Mouse (Mus musculus): Measurements from ENCODE around the gene Krtap28-13. TPM values are rescaled to one million over a fixed set of nuclear protein-coding genes. Genes with fewer than 3 reads are reported as not detected.

The Krtap28-13 gene
- total and polyA plus RNA-seq, 3 experiments, result not detected

- Histone ChIP-seq H3K4me1 (ENCODE audit: control insufficient read depth, insufficient read depth, low read length) (no peaks in the 10 kb centered on the region), H3K79me2 (replicated peaks; ENCODE audit: control insufficient read depth, insufficient read depth, low read length) (no peaks in the 10 kb centered on the region), H3K27ac (no peak overlapping the region), H3K9ac (ENCODE audit: low read depth, low read length) (no peak overlapping the region), H3K36me3 (ENCODE audit: control insufficient read depth, insufficient read depth, low read length) (no peaks in the 10 kb centered on the region), H3K4me3 (no peak overlapping the region), H3K27me3 (ENCODE audit: control insufficient read depth, insufficient read depth, low read length) (no peaks in the 10 kb centered on the region)
- DNase-seq, result no peak
- TF ChIP-seq POLR2A (IDR thresholded peaks at IDR 0.05; ENCODE audit: insufficient read depth, low read depth, low read length), result no peak
- no peak for TF ChIP-seq CTCF (IDR thresholded peaks at IDR 0.05)
- TF ChIP-seq EP300 (IDR thresholded peaks at IDR 0.05; ENCODE audit: insufficient read depth, low read depth, low read length), result no peak
- intact Hi-C loops (cut with DNase I), result no loop called here
- whole genome bisulfite sequencing, result 75% methylated on average over 5 of the region's 5 CpGs
These were observed 26.2 kb upstream of the Krtap28-13 start for GRCm38 (mm10) chr1:83034509-83034908.

GRCm38 (mm10) chr1:83036892-83037667 lies 23.6 kb upstream of the Krtap28-13 start:
- intact Hi-C loops (cut with DNase I), result no loop called here
- H3K27ac ChIP-seq, result no peak overlapping the region
- no peak overlapping the region for H3K4me3 ChIP-seq
- WGBS, result 81% methylated on average over 11 of the region's 11 CpGs
- H3K27me3 ChIP-seq (ENCODE audit: control insufficient read depth, insufficient read depth, low read length), result no peaks in the 10 kb centered on the region
- DNase-seq, result no peak
- H3K36me3 ChIP-seq (ENCODE audit: control insufficient read depth, insufficient read depth, low read length), result no peaks in the 10 kb centered on the region
- H3K9ac ChIP-seq (ENCODE audit: low read depth, low read length), result no peak overlapping the region
- H3K4me1 ChIP-seq (ENCODE audit: control insufficient read depth, insufficient read depth, low read length), result no peaks in the 10 kb centered on the region
- no peaks in the 10 kb centered on the region for H3K79me2 ChIP-seq (replicated peaks; ENCODE audit: control insufficient read depth, insufficient read depth, low read length)
- TF ChIP-seq CTCF (IDR thresholded peaks at IDR 0.05), result no peak
- TF ChIP-seq POLR2A (IDR thresholded peaks at IDR 0.05; ENCODE audit: insufficient read depth, low read depth, low read length), result no peak
- no peak for TF ChIP-seq EP300 (IDR thresholded peaks at IDR 0.05; ENCODE audit: insufficient read depth, low read depth, low read length)

- Histone ChIP-seq H3K27ac (peak within 1 kb of the TSS; percentile 26; the same call in 1 of the 2 replicates), H3K27me3 (ENCODE audit: control insufficient read depth, insufficient read depth, low read length) (no peaks in the 10 kb centered on the region), H3K4me1 (ENCODE audit: control insufficient read depth, insufficient read depth, low read length) (no peaks in the 10 kb centered on the region), H3K9ac (ENCODE audit: low read depth, low read length) (peak within 1 kb of the TSS; percentile 4; the same call in 1 of the 2 replicates), H3K36me3 (ENCODE audit: control insufficient read depth, insufficient read depth, low read length) (no peaks in the 10 kb centered on the region), H3K79me2 (replicated peaks; ENCODE audit: control insufficient read depth, insufficient read depth, low read length) (no peaks in the 10 kb centered on the region), H3K4me3 (peak within 1 kb of the TSS; percentile 46)
- TF ChIP-seq POLR2A (IDR thresholded peaks at IDR 0.05; ENCODE audit: insufficient read depth, low read depth, low read length) (peak; percentile 51; the same call in 1 of the 2 replicates), EP300 (IDR thresholded peaks at IDR 0.05; ENCODE audit: insufficient read depth, low read depth, low read length) (no peak)
- DNase-seq, result peak; percentile 28 to 44
- WGBS, result 1% methylated on average over 25 of the region's 25 CpGs
- intact Hi-C loops (cut with DNase I), result no loop called here
These were observed 22.5 kb upstream of the Krtap28-13 start, which contains the start of gene Slc19a3 for GRCm38 (mm10) chr1:83038109-83038672. TSS of gene Slc19a3 (minus strand) at chr1:83038448.

- H3K9ac ChIP-seq (ENCODE audit: low read depth, low read length), result no peak overlapping the region
- no peaks in the 10 kb centered on the region for H3K4me1 ChIP-seq (ENCODE audit: control insufficient read depth, insufficient read depth, low read length)
- intact Hi-C loops (cut with DNase I), result no loop called here
- H3K36me3 ChIP-seq (ENCODE audit: control insufficient read depth, insufficient read depth, low read length), result no peaks in the 10 kb centered on the region
- H3K4me3 ChIP-seq, result no peak overlapping the region
- no peaks in the 10 kb centered on the region for H3K79me2 ChIP-seq (replicated peaks; ENCODE audit: control insufficient read depth, insufficient read depth, low read length)
- no peak for DNase-seq
- no peaks in the 10 kb centered on the region for H3K27me3 ChIP-seq (ENCODE audit: control insufficient read depth, insufficient read depth, low read length)
- TF ChIP-seq CTCF (IDR thresholded peaks at IDR 0.05), result no peak
- WGBS, result 87% methylated on average over 4 of the region's 4 CpGs
- no peak overlapping the region for H3K27ac ChIP-seq
These were observed 21.6 kb upstream of the Krtap28-13 start for GRCm38 (mm10) chr1:83039080-83039479.

GRCm38 (mm10) chr1:83042380-83042779 lies 18.4 kb upstream of the Krtap28-13 start, which contains the start of gene Krtap28-10:
TSS of gene Krtap28-10 (minus strand) at chr1:83042480.
- no peak within 1 kb of the TSS for H3K4me3 ChIP-seq
- no peaks in the 10 kb centered on the region; the same call in 1 of the 2 replicates for H3K27me3 ChIP-seq (ENCODE audit: control insufficient read depth, insufficient read depth, low read length)
- H3K79me2 ChIP-seq (replicated peaks; ENCODE audit: control insufficient read depth, insufficient read depth, low read length), result no peaks in the 10 kb centered on the region
- TF ChIP-seq EP300 (IDR thresholded peaks at IDR 0.05; ENCODE audit: insufficient read depth, low read depth, low read length), result no peak
- TF ChIP-seq CTCF (IDR thresholded peaks at IDR 0.05), result no peak
- no peak for TF ChIP-seq POLR2A (IDR thresholded peaks at IDR 0.05; ENCODE audit: insufficient read depth, low read depth, low read length)
- intact Hi-C loops (cut with DNase I), result no loop called here
- H3K9ac ChIP-seq (ENCODE audit: low read depth, low read length), result no peak within 1 kb of the TSS
- no peaks in the 10 kb centered on the region for H3K4me1 ChIP-seq (ENCODE audit: control insufficient read depth, insufficient read depth, low read length)
- H3K36me3 ChIP-seq (ENCODE audit: control insufficient read depth, insufficient read depth, low read length), result no peaks in the 10 kb centered on the region
- WGBS, result 83% methylated on average over 2 of the region's 2 CpGs
- DNase-seq, result no peak
- no peak within 1 kb of the TSS for H3K27ac ChIP-seq

- intact Hi-C loops (cut with DNase I), result no loop called here
These were observed 15.8 kb upstream of the Krtap28-13 start, which contains the start of gene Gm47969 for GRCm38 (mm10) chr1:83044882-83045427. TSS of gene Gm47969 (plus strand) at chr1:83044932.

More at GRCm38 (mm10) chr1:83044882-83045427, 15.8 kb upstream of the Krtap28-13 start, which contains the start of gene Gm47969:
- 70% methylated on average over 5 of the region's 5 CpGs for WGBS
- no peaks in the 10 kb centered on the region for H3K79me2 ChIP-seq (replicated peaks; ENCODE audit: control insufficient read depth, insufficient read depth, low read length)
- H3K27me3 ChIP-seq (ENCODE audit: control insufficient read depth, insufficient read depth, low read length), result no peaks in the 10 kb centered on the region; the same call in 1 of the 2 replicates
- H3K27ac ChIP-seq, result no peak within 1 kb of the TSS
- no peak within 1 kb of the TSS for H3K4me3 ChIP-seq
- no peak for DNase-seq
- TF ChIP-seq POLR2A (IDR thresholded peaks at IDR 0.05; ENCODE audit: insufficient read depth, low read depth, low read length) (no peak), CTCF (IDR thresholded peaks at IDR 0.05) (no peak), EP300 (IDR thresholded peaks at IDR 0.05; ENCODE audit: insufficient read depth, low read depth, low read length) (no peak)
- H3K9ac ChIP-seq (ENCODE audit: low read depth, low read length), result no peak within 1 kb of the TSS
- H3K4me1 ChIP-seq (ENCODE audit: control insufficient read depth, insufficient read depth, low read length), result no peaks in the 10 kb centered on the region
- H3K36me3 ChIP-seq (ENCODE audit: control insufficient read depth, insufficient read depth, low read length), result no peaks in the 10 kb centered on the region

All from heart, adult 2 months (tissue).